Mouse (Mus musculus): Measurements from ENCODE around the gene Tmem51.

- TF ChIP-seq EP300 (optimal IDR thresholded peaks at IDR 0.05) (no peak), CTCF (IDR thresholded peaks at IDR 0.05; ENCODE audit: low read depth) (no peak)
Measured at GRCm38 (mm10) chr4:142080487-142080767, 3.7 kb downstream of the Tmem51 start.

Data from stomach, postnatal 0 days (tissue).